Mouse (Mus musculus) midbrain, embryonic 13.5 days (tissue): Measurements from ENCODE around the gene Klk1b8. TPM values are rescaled to one million over a fixed set of nuclear protein-coding genes. Genes with fewer than 3 reads are reported as not detected.
A peak's percentile ranks its signal among the peaks of the same experiment; 100 is the strongest.

Experiments
- ATAC-seq: fragments of 200-750 bp; cut with Nextera tagmentation; 2 replicates; pipeline ENCODE4 v1.8.0; 2017; ENCODE audit warnings: mild to moderate bottlenecking, moderate TSS enrichment, moderate library complexity
- H3K27ac ChIP-seq: fragments of 300-500 bp; sonication (generic); 2 replicates; pipeline ENCODE4 v1.5.1; 2015; ENCODE audit warnings: inconsistent platforms, mild to moderate bottlenecking, moderate library complexity
- H3K27me3 ChIP-seq: fragments of 300-500 bp; sonication (generic); 2 replicates; pipeline ENCODE4 v1.6.1; 2015; ENCODE audit warnings: mild to moderate bottlenecking, inconsistent platforms
- H3K36me3 ChIP-seq: fragments of 300-500 bp; sonication (generic); 2 replicates; pipeline ENCODE4 v1.6.1; 2015; ENCODE audit warnings: mild to moderate bottlenecking, inconsistent platforms
- H3K4me1 ChIP-seq: fragments of 300-500 bp; sonication (generic); replicated peaks from 2 replicates; pipeline ENCODE4 v1.6.1; 2015; ENCODE audit warnings: inconsistent platforms
- H3K4me2 ChIP-seq: fragments of 300-500 bp; sonication (generic); replicated peaks from 2 replicates; pipeline ENCODE4 v1.6.1; 2015; ENCODE audit warnings: moderate library complexity, mild to moderate bottlenecking, inconsistent platforms
- H3K4me3 ChIP-seq: fragments of 300-500 bp; sonication (generic); replicated peaks from 2 replicates; pipeline ENCODE4 v1.5.1; 2015; ENCODE audit warnings: mild to moderate bottlenecking, inconsistent platforms
- H3K9ac ChIP-seq: fragments of 300-500 bp; sonication (generic); replicated peaks from 2 replicates; pipeline ENCODE4 v1.6.1; 2015; ENCODE audit warnings: mild to moderate bottlenecking, inconsistent platforms
- H3K9me3 ChIP-seq: fragments of 300-500 bp; sonication (generic); 2 replicates; pipeline ENCODE4 v1.6.1; 2016; ENCODE audit warnings: mild to moderate bottlenecking, inconsistent platforms
- WGBS: fragments of 180-500 bp; shearing (Covaris S2); methylation state at CpG from one replicate; pipeline ENCODE4 v1.1.7; 2015; 5-methylcytosine and 5-hydroxymethylcytosine counted together
- polyA plus RNA-seq: library from polyadenylated mRNA; unstranded; fragments of >200 nt; fragmentation: Nextera tagmentation; extraction: Ambion mirVana; gene quantifications from 2 replicates; pipeline ENCODE4 v1.2.1, GENCODE M21; 2015

The Klk1b8 gene
- not detected in 2 replicates for polyA plus RNA-seq

DNA sequence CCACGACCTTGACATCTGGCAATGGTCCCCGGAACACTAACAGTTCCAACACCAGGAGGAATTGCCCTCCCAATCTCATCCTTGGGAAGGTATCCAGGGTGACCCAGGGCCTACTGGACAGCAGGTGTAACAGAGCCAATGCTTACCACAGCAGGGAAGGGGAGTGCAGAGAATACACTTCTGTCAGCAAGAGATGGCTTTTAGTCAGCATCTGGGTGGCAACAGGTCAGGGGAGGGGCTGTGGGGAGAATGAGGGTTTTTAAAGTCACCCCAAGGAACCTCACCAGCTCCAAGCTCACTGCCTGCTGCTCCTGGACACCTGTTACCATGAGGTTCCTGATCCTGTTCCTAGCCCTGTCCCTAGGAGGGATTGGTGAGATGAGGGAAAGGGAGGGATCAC lies at the start of gene Klk1b8:
Gene Klk1b8, plus strand, starts transcription at position 301 of the 400 bp plus-strand sequence.
- H3K4me3 ChIP-seq: no peak within 1 kb of the TSS
- no peak within 1 kb of the TSS for H3K27ac ChIP-seq
- no peaks in the 10 kb centered on the region for H3K36me3 ChIP-seq
- 83% methylated on average over 2 of the region's 2 CpGs for WGBS
- H3K4me1 ChIP-seq: no peaks in the 10 kb centered on the region
- no peak within 1 kb of the TSS for H3K4me2 ChIP-seq
- H3K9me3 ChIP-seq: no peaks in the 10 kb centered on the region
- no peak within 1 kb of the TSS for H3K9ac ChIP-seq
- H3K27me3 ChIP-seq: no peaks in the 10 kb centered on the region
- ATAC-seq: no peak

DNA sequence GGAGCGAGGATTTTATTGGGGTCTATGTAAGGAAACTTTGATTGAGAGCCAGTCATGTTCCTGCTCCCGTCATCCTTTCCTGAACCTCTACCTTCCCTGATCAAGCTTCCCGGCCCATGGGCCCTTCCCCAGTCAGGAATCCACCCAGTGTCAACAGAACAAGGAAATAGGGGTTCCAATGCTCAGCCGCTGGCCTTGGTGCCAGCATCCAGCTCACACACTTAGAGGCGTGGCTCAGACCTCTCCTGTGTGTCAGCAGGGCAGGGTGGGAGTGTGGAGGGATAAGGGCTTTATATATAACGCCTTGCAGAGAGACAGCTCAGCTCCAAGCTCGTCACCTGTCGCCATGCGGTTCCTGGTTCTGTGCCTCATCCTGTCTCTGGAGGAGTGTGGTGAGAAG lies 35.6 kb upstream of the Klk1b8 start:
- no peak overlapping the region for H3K4me2 ChIP-seq
- H3K36me3 ChIP-seq: no peaks in the 10 kb centered on the region
- no peak for ATAC-seq
- no peak overlapping the region for H3K9ac ChIP-seq
- H3K4me1 ChIP-seq: no peaks in the 10 kb centered on the region
- H3K9me3 ChIP-seq: no peaks in the 10 kb centered on the region
- H3K27me3 ChIP-seq: no peaks in the 10 kb centered on the region
- no peak overlapping the region for H3K27ac ChIP-seq
- no peak overlapping the region for H3K4me3 ChIP-seq
- WGBS: 74% methylated on average over 9 of the region's 9 CpGs

GRCm38 (mm10) chr7:43918426-43918825 lies 32.0 kb upstream of the Klk1b8 start:
- Histone ChIP-seq H3K4me3 (no peak overlapping the region), H3K4me2 (no peak overlapping the region), H3K27ac (no peak overlapping the region), H3K4me1 (no peaks in the 10 kb centered on the region), H3K36me3 (no peaks in the 10 kb centered on the region), H3K9me3 (no peaks in the 10 kb centered on the region), H3K9ac (no peak overlapping the region), H3K27me3 (no peaks in the 10 kb centered on the region)
- WGBS: 90% methylated on average over 13 of the region's 13 CpGs
- ATAC-seq: no peak

- H3K4me2 ChIP-seq: no peak overlapping the region
- no peak overlapping the region for H3K27ac ChIP-seq
- H3K36me3 ChIP-seq: no peaks in the 10 kb centered on the region
- H3K9me3 ChIP-seq: no peaks in the 10 kb centered on the region
- no peak overlapping the region for H3K9ac ChIP-seq
- ATAC-seq: no peak
- WGBS: 80% methylated on average over 8 of the region's 8 CpGs
- no peak overlapping the region for H3K4me3 ChIP-seq
- no peaks in the 10 kb centered on the region for H3K27me3 ChIP-seq
- H3K4me1 ChIP-seq: no peaks in the 10 kb centered on the region
These were observed 31.6 kb upstream of the Klk1b8 start for GRCm38 (mm10) chr7:43918871-43919270.

GRCm38 (mm10) chr7:43919559-43920451 lies 30.7 kb upstream of the Klk1b8 start:
- Histone ChIP-seq H3K4me3 (no peak overlapping the region), H3K27me3 (no peaks in the 10 kb centered on the region), H3K9ac (no peak overlapping the region), H3K4me2 (no peak overlapping the region), H3K9me3 (no peaks in the 10 kb centered on the region), H3K4me1 (no peaks in the 10 kb centered on the region), H3K36me3 (no peaks in the 10 kb centered on the region), H3K27ac (no peak overlapping the region)
- WGBS: 32% methylated on average over 14 of the region's 14 CpGs
- ATAC-seq: peak; percentile 93

DNA sequence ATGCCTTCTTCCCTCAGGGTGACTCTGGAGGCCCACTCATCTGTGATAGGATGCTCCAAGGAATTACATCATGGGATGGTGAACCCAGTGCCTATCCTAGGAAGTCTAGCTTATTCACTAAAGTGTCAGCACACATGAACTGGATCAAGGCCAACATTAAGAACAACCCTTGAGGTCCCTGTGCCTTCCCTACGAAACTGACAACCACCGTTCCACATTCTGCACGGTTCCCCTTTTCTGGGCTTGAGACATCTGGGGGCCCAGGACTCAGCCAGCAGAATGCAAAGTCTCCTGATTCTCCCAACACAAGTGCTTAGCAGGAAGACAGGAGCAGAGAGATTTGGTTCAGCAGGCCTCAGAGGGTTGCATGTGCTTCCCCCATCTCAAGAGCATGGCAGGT lies 29.9 kb upstream of the Klk1b8 start:
- Histone ChIP-seq H3K36me3 (no peaks in the 10 kb centered on the region), H3K4me3 (no peak overlapping the region), H3K9me3 (no peaks in the 10 kb centered on the region), H3K27me3 (no peaks in the 10 kb centered on the region), H3K9ac (no peak overlapping the region), H3K4me2 (no peak overlapping the region), H3K27ac (no peak overlapping the region), H3K4me1 (no peaks in the 10 kb centered on the region)
- ATAC-seq: no peak
- WGBS: 89% methylated on average over 3 of the region's 3 CpGs

DNA sequence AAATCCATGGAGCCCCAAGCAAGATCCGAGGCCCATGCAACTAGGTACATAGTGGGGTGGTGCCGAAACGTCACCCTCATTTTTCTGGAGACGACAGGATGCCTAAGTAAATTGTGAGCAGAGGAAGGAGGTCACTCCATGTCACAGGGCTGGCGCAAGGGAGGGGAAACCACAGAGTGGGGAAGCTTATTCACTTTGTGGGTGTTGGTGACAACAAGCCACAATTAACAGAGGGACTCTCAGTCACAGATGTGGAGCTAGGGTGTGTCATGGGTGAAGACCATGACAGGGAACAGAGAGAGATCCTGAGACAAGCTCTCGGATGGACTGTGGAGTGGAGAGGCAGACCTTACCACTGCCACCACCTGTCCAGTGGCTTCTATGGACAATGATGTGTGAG lies 29.4 kb upstream of the Klk1b8 start:
- Histone ChIP-seq H3K4me2 (no peak overlapping the region), H3K4me1 (no peaks in the 10 kb centered on the region), H3K9me3 (no peaks in the 10 kb centered on the region), H3K9ac (no peak overlapping the region), H3K27ac (no peak overlapping the region), H3K36me3 (no peaks in the 10 kb centered on the region), H3K4me3 (no peak overlapping the region), H3K27me3 (no peaks in the 10 kb centered on the region)
- ATAC-seq: no peak
- 89% methylated on average over 6 of the region's 6 CpGs for WGBS

DNA sequence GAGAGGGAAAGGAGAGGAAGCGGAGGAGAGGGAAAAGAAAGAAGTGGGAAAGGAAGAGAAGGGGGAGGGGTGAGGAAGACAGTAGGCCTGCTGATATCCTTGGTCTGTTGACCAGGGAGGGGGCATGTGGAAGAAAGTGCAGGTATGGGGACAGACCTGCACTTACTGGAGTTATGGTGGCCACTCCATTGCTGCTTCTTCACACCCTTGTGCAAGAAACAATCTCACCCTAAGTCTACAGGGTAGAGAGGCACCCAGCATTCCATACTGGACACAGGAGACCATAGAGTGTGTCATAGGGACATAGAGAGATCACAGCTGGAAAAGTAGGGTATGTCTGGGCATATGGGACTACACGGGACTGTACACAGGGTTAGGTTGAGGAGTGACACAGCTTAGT lies 28.5 kb upstream of the Klk1b8 start:
- Histone ChIP-seq H3K27me3 (no peaks in the 10 kb centered on the region), H3K4me2 (no peak overlapping the region), H3K4me3 (no peak overlapping the region), H3K9ac (no peak overlapping the region), H3K27ac (no peak overlapping the region), H3K4me1 (no peaks in the 10 kb centered on the region), H3K9me3 (no peaks in the 10 kb centered on the region), H3K36me3 (no peaks in the 10 kb centered on the region)
- WGBS: 82% methylated on average over 2 of the region's 2 CpGs
- no peak for ATAC-seq

- ATAC-seq: no peak
- no peak overlapping the region for H3K4me2 ChIP-seq
These were observed 24.5 kb upstream of the Klk1b8 start for GRCm38 (mm10) chr7:43925985-43926384.

DNA sequence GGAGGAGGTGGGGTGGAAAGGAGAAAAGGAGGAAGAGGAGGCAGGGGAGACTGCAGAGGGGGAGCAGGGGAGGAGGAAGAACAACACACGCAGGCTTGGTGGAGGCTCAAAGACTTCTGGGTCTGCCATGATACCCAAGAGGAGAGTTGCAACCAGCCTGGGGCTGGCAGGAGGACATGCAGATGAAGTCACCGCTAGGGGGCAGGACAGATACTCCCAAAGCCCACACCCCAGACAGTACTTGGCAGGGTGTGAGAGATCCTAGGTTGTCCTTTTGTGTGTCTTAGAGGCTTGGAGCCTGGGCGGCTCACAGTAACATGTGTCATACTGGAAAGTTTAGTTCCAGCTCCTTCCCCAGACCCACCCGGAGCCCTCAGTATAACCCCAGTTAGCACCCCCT lies 21.9 kb upstream of the Klk1b8 start:
- H3K27ac ChIP-seq: no peak overlapping the region
- H3K9ac ChIP-seq: no peak overlapping the region
- H3K4me1 ChIP-seq: no peaks in the 10 kb centered on the region
- H3K9me3 ChIP-seq: no peaks in the 10 kb centered on the region
- H3K36me3 ChIP-seq: no peaks in the 10 kb centered on the region
- no peak overlapping the region for H3K4me3 ChIP-seq
- ATAC-seq: 0 out of 2 replicates have a peak, but pooled peaks have one; percentile 20
- H3K4me2 ChIP-seq: no peak overlapping the region
- WGBS: 49% methylated on average over 4 of the region's 4 CpGs
- H3K27me3 ChIP-seq: no peaks in the 10 kb centered on the region

More at GRCm38 (mm10) chr7:43925985-43926384, 24.5 kb upstream of the Klk1b8 start:
- no peak overlapping the region for H3K9ac ChIP-seq
- no peak overlapping the region for H3K27ac ChIP-seq
- H3K36me3 ChIP-seq: no peaks in the 10 kb centered on the region
- no peaks in the 10 kb centered on the region for H3K9me3 ChIP-seq
- no peak overlapping the region for H3K4me3 ChIP-seq
- no peaks in the 10 kb centered on the region for H3K27me3 ChIP-seq
- 59% methylated on average over 5 of the region's 5 CpGs for WGBS
- H3K4me1 ChIP-seq: no peaks in the 10 kb centered on the region

- no peaks in the 10 kb centered on the region for H3K36me3 ChIP-seq
- ATAC-seq: no peak
- no peaks in the 10 kb centered on the region for H3K4me1 ChIP-seq
- no peak overlapping the region for H3K27ac ChIP-seq
- WGBS: 75% methylated on average over 4 of the region's 4 CpGs
- no peaks in the 10 kb centered on the region for H3K9me3 ChIP-seq
- no peak overlapping the region for H3K4me2 ChIP-seq
- H3K27me3 ChIP-seq: no peaks in the 10 kb centered on the region
- no peak overlapping the region for H3K9ac ChIP-seq
- H3K4me3 ChIP-seq: no peak overlapping the region
These were observed 18.1 kb upstream of the Klk1b8 start for GRCm38 (mm10) chr7:43932337-43932736.

GRCm38 (mm10) chr7:43933440-43933839 lies 17.0 kb upstream of the Klk1b8 start, which contains the start of gene Klk15:
Gene Klk15, plus strand, starts transcription at chr7:43933740.
- WGBS: 88% methylated on average over 3 of the region's 3 CpGs

More at GRCm38 (mm10) chr7:43933440-43933839, 17.0 kb upstream of the Klk1b8 start, which contains the start of gene Klk15:
- no peaks in the 10 kb centered on the region for H3K9me3 ChIP-seq
- no peak within 1 kb of the TSS for H3K4me2 ChIP-seq
- H3K36me3 ChIP-seq: no peaks in the 10 kb centered on the region
- no peak within 1 kb of the TSS for H3K4me3 ChIP-seq
- no peak within 1 kb of the TSS for H3K27ac ChIP-seq
- no peaks in the 10 kb centered on the region for H3K4me1 ChIP-seq
- no peak within 1 kb of the TSS for H3K9ac ChIP-seq
- H3K27me3 ChIP-seq: no peaks in the 10 kb centered on the region
- no peak for ATAC-seq
